Mouse (Mus musculus) c-Kit-positive CD71-positive TER-119-positive erythroid progenitor cells, embryonic 14.5 days (primary cell): ENCODE measurements at regions not wholly inside any gene's neighbourhood (a gene's known extent, or its start where the extent isn't known, plus 50 kb on each side); places are given as distances from the start of the nearest gene placed in this dataset.
"Not testable (repeated sequence)": the region's sequence is repeated elsewhere in the genome, so short reads cannot be mapped to it uniquely, and the experiment has no call there.

ENCODE experiments used
- DNase-seq: peaks from one replicate; pipeline ENCODE4 v3.0.0-alpha.2; 2013; ENCODE audit warnings: low spot score

DNA sequence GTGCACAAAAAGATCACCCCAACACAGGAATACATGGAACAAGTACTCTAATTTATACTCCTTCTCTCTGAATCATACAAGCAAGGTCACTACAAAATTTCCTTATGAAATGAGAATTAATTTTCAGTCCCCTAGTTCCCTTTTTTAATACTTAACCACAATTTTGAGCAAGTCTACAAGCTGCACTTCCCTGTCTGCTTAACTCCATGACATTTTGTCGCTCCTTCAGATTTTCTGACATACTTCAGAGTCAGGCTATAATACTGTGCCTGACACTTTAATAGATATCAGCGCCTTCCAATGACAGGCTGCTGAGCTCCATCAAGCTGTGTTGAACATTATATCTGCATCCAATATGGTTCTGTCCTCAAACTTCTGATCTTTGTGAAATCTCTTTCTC is 505.0 kb upstream of the Zfp386 start:
- DNase-seq, result no peak

- DNase-seq, result not testable (repeated sequence)
Observed at GRCm38 (mm10) chr12:115566878-115567277, 480.6 kb upstream of the Zfp386 start.

DNA sequence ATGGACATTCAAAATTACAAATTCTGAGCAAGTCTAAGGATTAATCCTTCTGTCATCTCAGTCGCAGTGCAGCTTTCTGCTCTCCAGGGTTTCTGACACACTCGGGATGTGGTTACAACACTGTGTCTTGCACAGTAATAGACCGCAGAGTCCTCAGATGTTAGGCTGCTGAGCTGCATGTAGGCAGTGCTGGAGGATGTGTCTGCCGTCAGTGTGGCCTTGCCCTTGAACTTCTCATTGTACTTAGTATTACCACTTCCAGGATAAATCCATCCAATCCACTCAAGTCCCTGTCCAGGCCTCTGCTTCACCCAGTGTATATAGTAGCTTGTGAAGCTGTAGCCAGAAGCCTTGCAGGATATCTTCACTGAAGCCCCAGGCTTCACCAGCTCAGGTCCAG is 454.5 kb upstream of the Zfp386 start:
- not testable (repeated sequence) for DNase-seq

DNA sequence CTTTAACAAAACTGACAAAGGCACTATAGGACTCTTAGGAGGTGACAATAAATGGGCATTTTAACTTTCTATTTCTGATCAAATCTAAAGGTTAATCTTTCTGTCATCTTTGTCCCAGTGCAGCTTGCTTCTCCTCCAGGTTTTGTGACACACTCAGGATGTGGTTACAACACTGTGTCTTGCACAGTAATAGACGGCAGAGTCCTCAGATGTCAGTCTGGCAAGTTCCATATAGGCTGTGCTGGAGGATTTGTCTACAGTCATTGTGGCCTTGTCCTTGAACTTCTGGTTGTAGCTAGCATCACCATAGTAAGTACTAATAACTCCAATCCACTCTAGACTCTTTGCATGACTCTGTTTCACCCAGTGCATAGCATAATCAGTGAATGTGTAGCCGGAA is 443.8 kb upstream of the Zfp386 start:
- DNase-seq, result no peak

DNA sequence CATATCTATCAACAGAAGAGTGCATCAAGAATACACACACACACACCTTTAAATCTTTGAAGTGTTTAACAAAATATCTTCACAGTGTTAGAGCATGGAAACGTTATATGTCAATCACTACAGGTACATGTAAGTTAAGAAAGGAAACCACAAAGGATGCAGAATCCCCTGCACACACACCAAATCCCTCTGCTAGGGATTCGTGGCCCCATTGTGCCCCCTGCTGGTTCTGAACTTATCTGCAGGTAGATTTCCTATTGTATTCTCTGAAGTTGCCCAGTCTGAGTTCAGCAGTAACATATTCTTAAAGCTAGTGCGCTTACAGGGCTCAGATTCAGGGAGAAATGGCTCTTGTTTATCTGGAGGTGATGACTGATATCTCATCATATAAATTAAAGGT is 442.6 kb upstream of the Zfp386 start:
- DNase-seq, result peak; percentile 18

- not testable (repeated sequence) for DNase-seq
Observed at GRCm38 (mm10) chr12:115622564-115623233, 424.8 kb upstream of the Zfp386 start.

- no peak for DNase-seq
Observed at GRCm38 (mm10) chr12:115624221-115624620, 423.3 kb upstream of the Zfp386 start.

DNA sequence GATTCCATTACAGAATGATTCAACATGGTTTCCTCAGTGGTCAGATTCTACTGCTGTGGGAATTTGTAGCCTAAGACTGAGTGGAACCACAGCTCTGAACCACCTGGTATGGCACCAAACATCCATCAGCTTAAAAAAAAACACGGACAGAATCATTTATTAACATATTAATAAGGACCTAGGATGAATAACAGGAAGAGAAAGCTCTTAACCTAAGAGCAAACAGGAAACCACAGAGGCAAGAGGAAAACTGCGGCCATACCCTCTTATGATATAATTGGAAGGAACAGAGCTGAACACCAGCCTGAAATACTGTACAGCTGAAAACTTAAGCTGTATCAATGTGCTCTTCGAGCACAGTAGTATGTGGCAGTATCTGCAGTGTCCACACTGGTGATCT is 399.9 kb upstream of the Zfp386 start:
- no peak for DNase-seq

- DNase-seq, result not testable (repeated sequence)
Observed at GRCm38 (mm10) chr12:115648161-115648560, 399.4 kb upstream of the Zfp386 start.

DNA sequence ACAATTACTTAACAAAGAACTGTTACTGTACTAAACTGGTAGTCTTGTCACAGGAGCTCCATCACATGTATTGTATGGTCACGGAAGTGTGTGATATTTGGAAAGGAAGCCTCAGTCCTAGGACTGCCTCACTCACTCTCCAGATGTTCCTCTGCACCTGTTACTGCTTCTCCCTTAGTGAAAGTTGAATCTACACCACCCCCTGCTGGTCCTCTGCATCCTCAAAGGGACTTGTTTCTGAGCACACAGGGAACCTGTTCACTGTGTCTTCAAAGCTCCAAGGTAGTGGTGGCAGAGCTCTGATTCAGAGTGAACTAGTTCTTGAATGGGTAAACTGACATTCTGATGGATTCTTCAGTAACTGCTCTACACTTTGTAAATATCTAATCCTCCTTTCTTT is 391.7 kb upstream of the Zfp386 start:
- DNase-seq, result no peak

DNA sequence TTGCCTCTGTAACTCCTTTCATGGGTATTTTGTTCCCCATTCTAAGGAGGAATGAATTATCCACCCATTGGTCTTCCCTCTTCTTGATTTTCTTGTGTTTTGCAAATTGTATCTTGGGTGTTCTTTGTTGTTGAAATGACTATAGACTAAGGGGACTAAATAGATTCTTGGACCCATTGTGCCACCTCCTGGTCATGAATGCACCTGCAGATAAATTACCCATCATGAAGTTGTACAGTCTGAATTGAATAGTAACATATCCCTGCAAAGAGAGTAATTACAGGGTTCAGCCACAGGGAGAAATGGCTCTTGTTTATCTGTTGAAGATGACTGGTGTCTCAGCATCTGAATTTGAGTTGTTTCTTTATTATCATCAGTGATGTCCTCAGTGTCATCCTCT is 383.4 kb upstream of the Zfp386 start:
- DNase-seq, result not testable (repeated sequence)

- DNase-seq, result not testable (repeated sequence)
Observed at GRCm38 (mm10) chr12:115671683-115672082, 375.8 kb upstream of the Zfp386 start.

- DNase-seq, result no peak
Observed at GRCm38 (mm10) chr12:115691801-115692200, 355.7 kb upstream of the Zfp386 start.

GRCm38 (mm10) chr12:115709813-115710212 is 337.7 kb upstream of the Zfp386 start:
- not testable (repeated sequence) for DNase-seq

DNA sequence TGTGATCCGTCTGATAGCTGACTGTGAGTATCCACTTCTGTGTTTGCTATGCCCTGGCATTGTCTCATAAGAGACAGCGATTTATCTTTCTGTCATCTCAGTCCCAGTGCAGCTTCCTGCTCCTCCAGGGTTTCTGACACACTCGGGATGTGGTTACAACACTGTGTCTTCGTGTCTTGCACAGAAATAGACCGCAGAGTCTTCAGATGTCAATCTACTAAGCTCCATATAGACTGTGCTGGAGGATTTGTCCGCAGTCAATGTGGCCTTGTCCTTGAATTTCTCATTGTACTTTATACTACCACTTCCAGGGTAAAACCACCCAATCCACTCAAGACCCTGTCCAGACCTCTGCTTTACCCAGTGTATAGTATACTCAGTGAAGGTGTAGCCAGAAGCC is 305.5 kb upstream of the Zfp386 start:
- DNase-seq, result not testable (repeated sequence)

DNA sequence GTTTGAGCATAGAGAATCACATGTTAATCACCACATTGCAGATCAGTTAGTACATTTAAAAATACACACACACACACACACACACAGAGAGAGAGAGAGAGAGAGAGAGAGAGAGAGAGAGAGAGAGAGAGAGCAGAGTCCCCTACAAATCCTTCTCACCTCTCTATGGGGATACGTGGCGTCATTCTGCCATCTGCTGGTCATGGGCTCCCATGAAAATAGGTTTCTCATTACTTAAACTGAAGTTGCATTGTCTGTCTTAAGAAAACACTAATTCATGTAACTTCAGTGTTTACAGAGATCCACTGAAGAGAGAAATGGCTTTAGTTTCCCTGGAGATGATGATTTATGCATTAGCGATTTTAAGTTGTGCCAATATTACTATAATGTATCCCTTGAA is 297.9 kb upstream of the Zfp386 start:
- DNase-seq, result not testable (repeated sequence)

- not testable (repeated sequence) for DNase-seq
Observed at GRCm38 (mm10) chr12:115753135-115753534, 294.4 kb upstream of the Zfp386 start.

DNA sequence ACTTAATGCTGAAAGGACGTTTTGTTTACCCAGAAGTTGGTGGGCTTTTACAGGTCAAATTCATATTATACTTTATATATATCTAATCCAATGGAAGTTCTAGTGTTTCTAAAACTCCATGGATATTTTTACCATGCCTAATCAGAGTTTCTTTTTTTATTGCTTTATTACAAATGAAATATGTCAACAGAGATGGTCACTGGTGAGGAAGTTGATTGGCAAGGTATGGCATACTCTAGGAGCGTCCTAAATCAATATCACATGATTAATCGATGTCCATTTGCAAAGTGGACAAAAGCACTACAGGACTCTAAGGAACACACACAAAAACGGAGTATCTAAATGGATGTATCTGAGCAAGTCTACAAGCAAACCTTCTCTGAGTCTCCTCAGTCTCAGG is 290.0 kb upstream of the Zfp386 start:
- DNase-seq, result not testable (repeated sequence)

DNA sequence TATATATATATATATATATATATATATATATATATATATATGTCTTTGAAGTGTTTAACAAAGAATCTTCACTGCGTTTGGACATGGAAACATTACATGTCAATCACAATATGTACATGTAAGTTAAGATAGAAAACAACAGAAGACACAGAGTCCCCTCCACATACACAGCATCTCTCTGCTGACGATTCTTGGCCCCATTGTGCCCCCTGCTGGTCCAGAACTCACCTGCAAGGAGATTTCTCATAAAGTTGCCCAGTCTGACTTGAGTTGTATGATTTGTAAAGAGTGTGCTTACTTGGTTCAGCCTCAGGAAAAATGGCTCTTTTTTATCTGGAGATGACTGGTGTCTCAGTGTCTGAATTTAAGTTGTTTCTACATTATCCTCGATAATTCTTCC is 288.5 kb upstream of the Zfp386 start:
- DNase-seq, result not testable (repeated sequence)

DNA sequence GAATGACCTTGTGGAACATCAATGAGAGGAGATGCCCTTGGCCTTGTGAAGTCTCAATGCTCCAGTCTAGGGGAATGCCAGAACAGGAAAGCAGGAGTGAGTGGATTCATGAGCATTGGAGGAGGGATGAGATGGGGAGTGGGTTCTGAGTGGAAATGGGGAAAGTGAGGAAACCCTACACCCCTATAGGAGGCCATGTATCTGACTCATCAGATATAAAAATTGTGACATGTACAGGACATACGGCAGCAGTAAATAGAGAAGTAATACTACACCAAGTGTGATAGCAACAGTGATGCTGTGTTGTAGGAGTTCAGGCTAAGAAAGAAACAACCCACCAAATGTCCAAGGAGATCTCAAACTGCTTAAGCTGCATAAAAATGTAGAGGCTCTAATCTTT is 285.8 kb upstream of the Zfp386 start:
- DNase-seq, result not testable (repeated sequence)

DNA sequence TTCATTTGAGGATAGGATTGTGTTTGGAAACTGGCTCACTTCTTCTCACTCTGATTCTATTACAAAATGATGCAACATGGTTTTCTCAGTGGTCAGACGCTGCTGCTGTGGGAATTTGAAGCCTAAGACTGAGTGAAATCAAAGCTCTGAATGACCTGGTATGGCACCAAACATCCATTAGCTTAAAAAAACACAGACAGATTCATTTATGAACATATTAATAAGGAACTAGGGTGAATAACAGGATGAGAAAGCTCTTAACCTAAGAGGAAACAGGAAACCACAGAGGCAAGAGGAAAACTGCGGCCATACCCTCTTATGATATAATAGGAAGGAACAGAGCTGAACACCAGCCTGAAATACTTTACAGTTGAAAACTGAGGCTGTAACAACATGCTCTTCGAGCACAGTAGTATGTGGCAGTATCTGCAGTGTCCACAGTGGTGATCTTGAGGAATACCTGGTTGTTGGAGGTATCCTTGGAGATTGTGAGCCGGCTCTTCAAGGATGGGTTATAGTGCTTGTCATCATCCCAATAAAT is 282.5 kb upstream of the Zfp386 start:
- not testable (repeated sequence) for DNase-seq

DNA sequence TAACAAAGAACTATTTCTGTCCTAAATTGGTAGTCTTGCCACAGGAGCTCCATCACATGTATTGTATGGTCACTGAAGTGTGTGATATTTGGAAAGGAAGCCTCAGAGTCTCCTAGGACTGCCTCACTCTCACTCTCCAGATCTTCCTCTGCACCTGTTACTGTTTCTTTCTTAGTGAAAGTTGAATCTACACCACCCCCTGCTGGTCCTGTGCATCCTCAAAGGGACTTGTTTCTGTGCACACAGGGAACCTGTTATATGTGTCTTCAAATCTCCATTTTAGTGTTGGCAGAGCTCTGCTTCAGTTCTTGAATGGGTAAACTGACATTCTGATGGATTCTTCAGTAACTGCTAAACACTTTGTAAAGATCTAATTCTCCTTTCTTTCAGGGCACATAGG is 276.3 kb upstream of the Zfp386 start:
- not testable (repeated sequence) for DNase-seq

DNA sequence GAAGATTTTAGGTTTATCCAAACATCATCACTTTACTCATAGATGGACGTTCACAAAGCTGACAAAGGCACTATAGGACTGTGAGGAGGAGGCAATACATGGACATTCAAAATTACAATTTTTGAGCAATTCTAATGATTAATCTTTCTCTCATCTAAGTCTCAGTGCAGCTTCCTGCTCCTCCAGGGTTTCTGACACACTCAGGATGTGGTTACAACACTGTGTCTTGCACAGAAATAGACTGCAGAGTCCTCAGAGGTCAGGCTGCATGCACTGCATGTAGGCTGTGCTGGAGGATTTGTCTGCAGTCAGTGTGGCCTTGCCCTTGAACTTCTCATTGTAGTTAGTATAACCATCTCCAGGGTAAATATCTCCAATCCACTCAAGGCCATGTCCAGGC is 257.2 kb upstream of the Zfp386 start:
- not testable (repeated sequence) for DNase-seq

DNA sequence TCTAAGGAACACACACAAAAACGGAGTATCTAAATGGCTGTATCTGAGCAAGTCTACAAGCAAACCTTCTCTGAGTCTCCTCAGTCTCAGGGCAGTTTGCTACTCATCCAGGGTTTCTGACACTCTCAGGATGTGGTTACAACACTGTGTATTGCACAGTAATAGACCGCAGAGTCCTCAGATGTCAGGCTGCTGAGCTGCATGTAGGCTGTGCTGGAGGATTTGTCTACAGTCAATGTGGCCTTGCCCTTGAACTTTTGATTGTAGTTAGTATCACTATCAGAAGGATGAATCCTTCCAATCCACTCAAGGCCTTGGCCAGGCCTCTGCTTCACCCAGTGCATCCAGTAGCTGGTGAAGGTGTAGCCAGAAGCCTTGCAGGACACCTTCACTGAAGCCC is 245.0 kb upstream of the Zfp386 start:
- DNase-seq, result not testable (repeated sequence)
